In genomic region chr3:121307532-121308234, GRCm38 (mm10) we compare ENCODE assay signal across 9 mouse cellular contexts. TPM values are rescaled to one million over a fixed set of nuclear protein-coding genes. Genes with fewer than 3 reads are reported as not detected.
DNase-seq lines count a peak whose midpoint lies in the region; ATAC-seq lines count a peak whose summit lies in the region.
"Had no signal": no experiment of that assay in that cellular context is flagged by ENCODE, and none has a peak within 500 bp of the region (broad histone marks: within the 10 kb centered on the region; RNA-seq: fewer than 3 reads in every experiment).

No protein-coding gene starts in this region.

- 73% methylated on average over 7 of the region's 7 CpGs for WGBS in hindbrain, embryonic 15.5 days

- no peak overlapping the region for H3K4me2 ChIP-seq in hindbrain, embryonic 15.5 days

- H3K27ac ChIP-seq in hindbrain, embryonic 15.5 days (replicated peaks) = no peak overlapping the region

- peak; percentile 93 for DNase-seq in NIH3T3 (ENCODE audit: low read depth)
- DNase-seq in cerebellum, adult 9-10 months = peak; percentile 83
- peak; percentile 38 to 88 for DNase-seq in frontal cortex, adult 2 months (ENCODE audit: extremely low spot score in 1 of 2, low spot score in 1 of 2)
- peak; percentile 44 to 73 for DNase-seq in layer of hippocampus, postnatal 25 days (ENCODE audit: extremely low spot score in 1 of 2, low spot score in 1 of 2)
- peak; percentile 81 for DNase-seq in lung, postnatal 25 days (ENCODE audit: low spot score)
- DNase-seq in retina, postnatal 1 day = peak; percentile 87
- peak; percentile 79 for DNase-seq in thymus, postnatal 4 days

- no peaks in the 10 kb centered on the region for H3K27me3 ChIP-seq in hindbrain, embryonic 15.5 days

- H3K4me1 ChIP-seq in hindbrain, embryonic 15.5 days (replicated peaks) = peaks cover 7% of the 10 kb centered on the region; the same call in 1 of the 2 replicates

- no peak overlapping the region for H3K9ac ChIP-seq in hindbrain, embryonic 15.5 days

- H3K9me3 ChIP-seq in hindbrain, embryonic 15.5 days = no peaks in the 10 kb centered on the region

- H3K4me3 ChIP-seq in hindbrain, embryonic 15.5 days = no peak overlapping the region
- H3K4me3 ChIP-seq: myocyte had no signal

- H3K36me3 ChIP-seq in hindbrain, embryonic 15.5 days = no peaks in the 10 kb centered on the region

- ATAC-seq in hindbrain, embryonic 15.5 days (ENCODE audit: low FRiP score, low read depth) = peak; percentile 88

RNA-seq across cellular contexts. Expression of gene Alg14, which starts 16.1 kb away (rescaled TPM):
- 14.5 and 15.2 TPM in 2 replicates for polyA plus RNA-seq in frontal cortex, adult 2 months (2012; rRNA removed)
- polyA plus RNA-seq in hindbrain, embryonic 15.5 days (2015; fragmentation: Nextera tagmentation; extraction: Ambion mirVana) = 34.6 and 38.0 TPM in 2 replicates
- 10 to 100 TPM; 12.3 to 13.3 TPM for total RNA-seq in layer of hippocampus, postnatal 25 days (2021)

RNA-seq across cellular contexts. Expression of gene Tmem56, which starts 24.8 kb away (rescaled TPM):
- polyA plus RNA-seq in frontal cortex, adult 2 months (2012; rRNA removed) = 16.7 and 16.9 TPM in 2 replicates
- 2.5 and 2.6 TPM in 2 replicates for polyA plus RNA-seq in hindbrain, embryonic 15.5 days (2015; fragmentation: Nextera tagmentation; extraction: Ambion mirVana)
- total RNA-seq in layer of hippocampus, postnatal 25 days (2021) = 10 to 100 TPM; 28.1 to 29.3 TPM
